Mouse (Mus musculus): ENCODE measurements at regions not wholly inside any gene's neighbourhood (a gene's known extent, or its start where the extent isn't known, plus 50 kb on each side); places are given as distances from the start of the nearest gene placed in this dataset.

DNA sequence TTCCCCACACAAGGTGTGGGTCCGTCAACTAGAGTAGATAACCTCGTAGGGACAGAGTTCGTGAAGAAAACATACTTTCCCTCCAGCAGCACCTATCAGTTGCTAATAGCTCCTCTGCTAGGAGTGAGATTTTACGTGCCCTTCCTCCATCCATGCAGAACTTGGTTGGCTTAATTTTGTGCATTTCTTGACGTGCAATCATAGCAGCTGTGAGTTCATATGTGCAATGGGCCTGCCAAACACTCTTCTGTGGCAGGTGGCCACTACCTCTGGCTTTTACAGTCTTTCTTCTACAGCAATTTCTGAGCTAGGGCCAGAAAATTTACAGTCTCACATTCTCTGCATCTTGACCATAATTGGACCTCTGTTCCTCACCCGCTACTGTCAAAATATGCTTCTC, 161.9 kb upstream of the Btg1 start:
- H3K4me1 ChIP-seq (ENCODE audit: control insufficient read depth) = no peaks in the 10 kb centered on the region
- no peaks in the 10 kb centered on the region for H3K27me3 ChIP-seq (ENCODE audit: control insufficient read depth)
- H3K4me3 ChIP-seq (replicated peaks) = no peak overlapping the region
- H3K36me3 ChIP-seq (ENCODE audit: control insufficient read depth) = no peaks in the 10 kb centered on the region
- H3K9me3 ChIP-seq (ENCODE audit: control insufficient read depth, low read length) = no peaks in the 10 kb centered on the region; the same call in 1 of the 2 replicates
- TF ChIP-seq TAL1 (IDR thresholded peaks at IDR 0.05; ENCODE audit: low read length) (no peak), GATA1 (IDR thresholded peaks at IDR 0.05; ENCODE audit: low read length) (no peak)

DNA sequence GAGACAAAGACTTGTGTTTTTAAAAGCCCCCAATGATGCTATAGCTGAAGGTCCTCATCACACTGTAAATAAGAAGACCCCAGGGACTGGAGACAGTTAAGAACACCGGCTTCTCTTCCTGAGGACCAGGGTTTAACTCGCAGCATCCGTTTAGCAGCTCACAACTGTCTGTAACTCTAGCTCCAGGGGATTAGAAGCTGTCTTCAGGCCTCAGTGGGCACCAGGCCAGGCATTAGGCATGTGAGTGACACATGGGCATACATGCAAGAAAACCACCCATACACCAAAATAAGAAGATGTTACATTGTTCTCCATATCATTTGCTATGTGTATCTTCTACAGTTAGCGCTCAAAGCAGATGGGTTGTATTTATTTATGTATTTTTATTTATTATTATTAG, 158.3 kb upstream of the Btg1 start:
- Histone ChIP-seq H3K27me3 (ENCODE audit: control insufficient read depth) (no peaks in the 10 kb centered on the region), H3K4me1 (ENCODE audit: control insufficient read depth) (no peaks in the 10 kb centered on the region), H3K9me3 (ENCODE audit: control insufficient read depth, low read length) (no peaks in the 10 kb centered on the region), H3K36me3 (ENCODE audit: control insufficient read depth) (no peaks in the 10 kb centered on the region), H3K4me3 (replicated peaks) (no peak overlapping the region)
- no peak for TF ChIP-seq GATA1 (IDR thresholded peaks at IDR 0.05; ENCODE audit: low read length)
- TF ChIP-seq TAL1 (IDR thresholded peaks at IDR 0.05; ENCODE audit: low read length) = no peak

DNA sequence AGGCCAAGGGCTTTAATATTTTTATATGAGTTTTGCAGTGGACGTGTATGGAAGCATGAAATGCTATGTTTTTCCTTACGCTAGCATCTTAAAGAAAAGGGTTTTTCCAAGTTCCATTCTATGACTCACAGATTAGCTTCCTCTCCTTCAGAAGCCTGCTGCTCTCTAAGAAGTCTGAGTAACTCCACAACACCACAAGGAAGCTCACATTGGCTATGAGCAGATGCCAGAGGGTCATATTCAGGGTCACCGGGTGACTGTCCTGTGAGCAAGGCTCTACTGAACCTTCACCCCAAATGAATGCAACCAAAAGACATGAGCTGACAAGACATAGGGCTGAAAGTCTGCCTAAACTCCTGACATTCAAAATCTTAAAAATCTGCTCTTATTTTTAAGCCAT, 157.6 kb upstream of the Btg1 start:
- TF ChIP-seq GATA1 (IDR thresholded peaks at IDR 0.05; ENCODE audit: low read length) (no peak), TAL1 (IDR thresholded peaks at IDR 0.05; ENCODE audit: low read length) (no peak)
- Histone ChIP-seq H3K27me3 (ENCODE audit: control insufficient read depth) (no peaks in the 10 kb centered on the region), H3K4me1 (ENCODE audit: control insufficient read depth) (no peaks in the 10 kb centered on the region), H3K4me3 (replicated peaks) (no peak overlapping the region), H3K9me3 (ENCODE audit: control insufficient read depth, low read length) (no peaks in the 10 kb centered on the region), H3K36me3 (ENCODE audit: control insufficient read depth) (no peaks in the 10 kb centered on the region)

DNA sequence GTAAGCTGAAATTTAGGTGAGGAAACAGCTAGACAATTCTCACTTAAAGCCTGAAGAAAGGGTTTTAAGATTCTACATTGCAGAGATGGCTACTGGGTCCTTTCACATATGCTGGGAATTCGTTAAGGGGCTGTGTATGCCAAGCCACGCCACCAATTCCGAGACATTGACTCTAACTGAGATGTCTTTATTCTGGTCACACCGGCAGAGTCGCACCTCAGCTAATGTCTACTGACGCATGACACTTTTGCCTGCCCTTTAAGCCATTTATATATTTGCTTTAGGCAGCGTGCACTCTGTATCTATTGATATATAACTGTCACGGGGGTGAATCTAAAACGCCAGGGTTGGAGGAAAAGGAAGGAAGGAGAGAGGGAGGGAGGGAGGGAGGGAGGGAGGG, 156.7 kb upstream of the Btg1 start:
- Histone ChIP-seq H3K4me3 (replicated peaks) (no peak overlapping the region), H3K4me1 (ENCODE audit: control insufficient read depth) (no peaks in the 10 kb centered on the region), H3K27me3 (ENCODE audit: control insufficient read depth) (no peaks in the 10 kb centered on the region), H3K9me3 (ENCODE audit: control insufficient read depth, low read length) (no peaks in the 10 kb centered on the region), H3K36me3 (ENCODE audit: control insufficient read depth) (no peaks in the 10 kb centered on the region)
- TF ChIP-seq TAL1 (IDR thresholded peaks at IDR 0.05; ENCODE audit: low read length) (no peak), GATA1 (IDR thresholded peaks at IDR 0.05; ENCODE audit: low read length) (no peak)

DNA sequence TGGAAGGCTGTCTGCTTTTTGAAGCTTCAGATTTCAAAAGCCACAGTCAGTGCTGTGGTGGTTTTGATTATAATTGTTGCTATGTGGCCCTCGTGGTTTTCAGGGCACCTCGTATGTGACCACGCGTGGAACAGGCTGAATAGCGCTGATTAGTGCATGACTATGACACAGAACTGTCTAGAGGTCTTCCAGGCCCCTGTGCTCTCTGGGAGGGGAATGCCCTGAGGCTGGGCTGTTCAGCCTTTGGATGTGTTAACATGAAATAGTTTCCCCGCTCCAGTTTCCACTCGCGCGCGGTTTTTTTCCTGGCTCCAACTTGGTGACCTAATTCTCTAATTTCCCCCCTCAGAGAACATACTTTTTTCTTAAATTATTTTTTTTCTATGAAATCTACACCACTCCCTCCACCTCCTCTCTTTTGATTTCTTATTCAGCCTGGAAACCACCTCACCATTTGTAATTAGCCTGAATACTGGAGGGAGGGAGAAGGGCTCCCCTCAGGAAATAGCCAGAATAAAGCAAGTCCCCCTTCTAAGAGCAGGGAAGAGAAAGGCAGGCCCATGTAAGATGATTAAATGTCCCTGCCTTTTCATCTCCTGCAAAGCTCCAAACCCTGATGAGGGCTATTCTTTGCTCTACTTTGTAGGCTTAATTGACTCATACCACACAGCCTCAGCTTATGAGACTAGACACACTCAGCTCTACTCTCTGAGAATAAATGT, 156.0 kb upstream of the Btg1 start:
- Histone ChIP-seq H3K9me3 (ENCODE audit: control insufficient read depth, low read length) (no peaks in the 10 kb centered on the region), H3K4me1 (ENCODE audit: control insufficient read depth) (no peaks in the 10 kb centered on the region), H3K36me3 (ENCODE audit: control insufficient read depth) (no peaks in the 10 kb centered on the region), H3K4me3 (replicated peaks) (no peak overlapping the region), H3K27me3 (ENCODE audit: control insufficient read depth) (no peaks in the 10 kb centered on the region)
- TF ChIP-seq GATA1 (IDR thresholded peaks at IDR 0.05; ENCODE audit: low read length) (no peak), TAL1 (IDR thresholded peaks at IDR 0.05; ENCODE audit: low read length) (no peak)

DNA sequence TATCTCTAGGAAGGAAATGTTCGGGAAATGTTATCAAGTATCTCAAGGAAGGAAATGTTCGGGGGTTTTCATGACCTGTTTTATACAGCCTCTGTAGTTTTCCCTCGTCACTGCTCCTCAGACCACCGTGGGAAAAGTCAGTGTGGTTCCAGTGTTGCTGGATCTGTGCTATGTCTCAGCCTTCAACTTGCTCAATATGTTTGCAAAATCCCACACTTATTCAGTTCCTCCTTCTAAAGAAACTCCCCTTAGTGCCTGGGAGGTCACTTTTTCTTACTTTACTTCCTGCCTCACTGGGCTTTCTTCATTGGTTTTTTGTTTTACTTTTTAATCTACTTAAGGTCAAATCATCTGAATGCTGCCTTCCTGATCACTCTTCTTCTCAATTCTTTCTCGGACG, 150.8 kb upstream of the Btg1 start:
- Histone ChIP-seq H3K9me3 (ENCODE audit: control insufficient read depth, low read length) (no peaks in the 10 kb centered on the region; the same call in 1 of the 2 replicates), H3K4me1 (ENCODE audit: control insufficient read depth) (no peaks in the 10 kb centered on the region), H3K36me3 (ENCODE audit: control insufficient read depth) (no peaks in the 10 kb centered on the region), H3K4me3 (replicated peaks) (no peak overlapping the region), H3K27me3 (ENCODE audit: control insufficient read depth) (no peaks in the 10 kb centered on the region)
- no peak for TF ChIP-seq TAL1 (IDR thresholded peaks at IDR 0.05; ENCODE audit: low read length)
- TF ChIP-seq GATA1 (IDR thresholded peaks at IDR 0.05; ENCODE audit: low read length) = no peak

DNA sequence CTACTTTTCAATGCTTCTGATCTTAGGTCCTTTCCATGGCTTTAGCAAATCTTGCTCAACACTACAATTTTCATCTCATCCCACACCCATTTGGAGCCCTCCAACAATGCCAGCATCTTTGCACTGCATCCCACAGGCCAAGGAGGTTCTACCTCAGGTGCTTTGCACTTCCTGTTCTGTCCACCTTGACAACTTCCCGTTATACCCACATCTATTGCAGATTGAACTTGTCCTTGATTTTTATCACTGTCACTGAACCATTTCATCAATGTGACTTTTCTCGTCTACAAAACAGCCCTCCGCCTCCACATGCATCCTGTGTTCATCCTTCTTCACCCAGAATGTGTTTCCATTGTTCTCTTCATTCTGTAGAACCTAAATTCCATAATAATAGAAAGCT, 150.0 kb upstream of the Btg1 start:
- Histone ChIP-seq H3K36me3 (ENCODE audit: control insufficient read depth) (no peaks in the 10 kb centered on the region), H3K4me3 (replicated peaks) (no peak overlapping the region), H3K9me3 (ENCODE audit: control insufficient read depth, low read length) (no peaks in the 10 kb centered on the region; the same call in 1 of the 2 replicates), H3K27me3 (ENCODE audit: control insufficient read depth) (no peaks in the 10 kb centered on the region), H3K4me1 (ENCODE audit: control insufficient read depth) (no peaks in the 10 kb centered on the region)
- no peak for TF ChIP-seq GATA1 (IDR thresholded peaks at IDR 0.05; ENCODE audit: low read length)
- no peak for TF ChIP-seq TAL1 (IDR thresholded peaks at IDR 0.05; ENCODE audit: low read length)

DNA sequence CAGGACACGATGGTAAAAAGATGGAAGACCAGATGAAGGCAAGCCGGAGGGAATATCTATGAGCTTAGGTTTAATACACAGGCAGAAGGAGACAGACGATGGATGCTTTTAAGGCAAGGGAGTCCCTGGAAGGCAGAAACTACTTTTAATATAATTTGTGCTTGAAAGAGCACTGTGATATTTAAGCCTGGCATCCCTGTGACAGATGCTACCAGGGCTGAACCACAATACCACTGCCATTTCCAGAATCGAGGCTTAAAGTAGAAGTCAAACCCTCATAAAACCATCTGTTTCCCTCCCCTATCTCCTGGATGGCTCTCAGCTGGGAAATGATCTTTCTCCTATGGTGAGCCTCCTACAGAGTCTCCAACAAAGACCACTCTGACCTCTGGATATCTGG, 149.1 kb upstream of the Btg1 start:
- Histone ChIP-seq H3K9me3 (ENCODE audit: control insufficient read depth, low read length) (no peaks in the 10 kb centered on the region; the same call in 1 of the 2 replicates), H3K4me1 (ENCODE audit: control insufficient read depth) (no peaks in the 10 kb centered on the region), H3K27me3 (ENCODE audit: control insufficient read depth) (no peaks in the 10 kb centered on the region), H3K36me3 (ENCODE audit: control insufficient read depth) (no peaks in the 10 kb centered on the region), H3K4me3 (replicated peaks) (no peak overlapping the region)
- TF ChIP-seq TAL1 (IDR thresholded peaks at IDR 0.05; ENCODE audit: low read length) (no peak), GATA1 (IDR thresholded peaks at IDR 0.05; ENCODE audit: low read length) (no peak)

DNA sequence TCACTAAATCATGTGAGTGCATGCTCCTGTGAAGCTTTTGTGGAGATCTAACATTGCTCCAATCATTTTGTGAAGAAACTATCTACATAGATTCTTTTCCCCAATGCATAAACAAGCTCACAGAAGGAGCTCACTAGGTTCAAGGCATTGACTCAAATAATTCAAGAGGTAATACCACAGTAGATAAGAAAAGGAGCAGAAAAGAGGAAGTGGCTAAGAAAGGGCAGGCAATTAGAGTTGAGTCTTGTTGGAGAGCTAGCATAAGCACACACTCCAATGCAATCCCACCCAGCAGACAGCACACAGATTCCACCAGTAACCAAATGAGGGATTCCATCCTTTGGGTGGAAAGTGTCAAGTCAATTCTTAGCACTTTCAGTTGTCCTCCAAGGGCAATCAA, 145.3 kb upstream of the Btg1 start:
- no peak for TF ChIP-seq GATA1 (IDR thresholded peaks at IDR 0.05; ENCODE audit: low read length)
- no peak for TF ChIP-seq TAL1 (IDR thresholded peaks at IDR 0.05; ENCODE audit: low read length)
- Histone ChIP-seq H3K27me3 (ENCODE audit: control insufficient read depth) (no peaks in the 10 kb centered on the region), H3K4me3 (replicated peaks) (no peak overlapping the region), H3K4me1 (ENCODE audit: control insufficient read depth) (no peaks in the 10 kb centered on the region), H3K36me3 (ENCODE audit: control insufficient read depth) (no peaks in the 10 kb centered on the region), H3K9me3 (ENCODE audit: control insufficient read depth, low read length) (no peaks in the 10 kb centered on the region; the same call in 1 of the 2 replicates)

DNA sequence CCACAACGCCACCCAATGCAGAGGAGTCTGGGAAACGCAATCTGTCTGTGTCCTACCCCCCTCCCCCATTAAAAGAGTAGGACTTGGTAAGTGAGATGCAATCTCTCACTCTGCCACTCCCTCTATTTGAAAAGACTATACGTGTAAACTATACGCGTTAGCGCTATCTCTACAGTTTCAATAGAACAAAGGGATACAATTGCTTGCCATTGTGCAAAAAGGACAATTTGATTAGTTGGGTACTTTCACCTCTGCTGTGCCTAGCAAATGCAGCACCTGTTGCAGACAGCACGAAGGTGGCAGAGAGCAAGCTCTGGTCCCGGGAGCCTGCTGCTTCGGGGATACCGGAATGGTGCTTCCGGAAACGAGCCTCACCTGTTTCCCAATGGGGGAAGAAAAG, 137.5 kb upstream of the Btg1 start:
- H3K9me3 ChIP-seq (ENCODE audit: control insufficient read depth, low read length) = 0 out of 2 replicates have a peak, but pooled peaks cover 3% of the 10 kb centered on the region
- H3K4me1 ChIP-seq (ENCODE audit: control insufficient read depth) = no peaks in the 10 kb centered on the region
- TF ChIP-seq TAL1 (IDR thresholded peaks at IDR 0.05; ENCODE audit: low read length) (no peak), GATA1 (IDR thresholded peaks at IDR 0.05; ENCODE audit: low read length) (no peak)
- H3K27me3 ChIP-seq (ENCODE audit: control insufficient read depth) = no peaks in the 10 kb centered on the region
- H3K36me3 ChIP-seq (ENCODE audit: control insufficient read depth) = no peaks in the 10 kb centered on the region
- H3K4me3 ChIP-seq (replicated peaks) = no peak overlapping the region
